Mouse (Mus musculus): ENCODE results near the gene Creb5.

The Creb5 gene

GRCm38 (mm10) chr6:53491331-53491730 lies 204.3 kb downstream of the Creb5 start:
- no peak for DNase-seq (ENCODE audit: low read depth, low spot score)

DNA sequence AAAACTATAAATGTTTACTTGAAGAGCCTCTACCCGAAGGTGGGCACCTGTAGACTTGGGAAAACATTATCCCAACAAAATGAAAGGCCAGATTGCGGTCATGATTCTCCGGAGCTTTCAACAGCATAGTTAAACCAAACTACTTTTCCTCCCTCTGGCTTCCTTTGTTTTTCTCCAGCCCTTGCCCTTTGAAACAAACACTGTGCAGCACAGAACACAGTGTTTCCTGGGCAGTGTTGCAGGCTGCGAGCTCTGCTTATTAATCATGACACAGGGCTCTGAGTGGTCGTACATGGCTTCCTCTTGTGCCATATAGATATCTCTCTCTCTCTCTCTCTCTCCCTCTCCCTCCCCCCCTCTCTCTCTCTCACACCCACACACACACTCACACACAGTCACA lies 206.8 kb downstream of the Creb5 start:
- no peak for DNase-seq (ENCODE audit: low read depth, low spot score)

GRCm38 (mm10) chr6:53495667-53496066 lies 208.6 kb downstream of the Creb5 start:
- DNase-seq (ENCODE audit: low read depth, low spot score) = no peak

DNA sequence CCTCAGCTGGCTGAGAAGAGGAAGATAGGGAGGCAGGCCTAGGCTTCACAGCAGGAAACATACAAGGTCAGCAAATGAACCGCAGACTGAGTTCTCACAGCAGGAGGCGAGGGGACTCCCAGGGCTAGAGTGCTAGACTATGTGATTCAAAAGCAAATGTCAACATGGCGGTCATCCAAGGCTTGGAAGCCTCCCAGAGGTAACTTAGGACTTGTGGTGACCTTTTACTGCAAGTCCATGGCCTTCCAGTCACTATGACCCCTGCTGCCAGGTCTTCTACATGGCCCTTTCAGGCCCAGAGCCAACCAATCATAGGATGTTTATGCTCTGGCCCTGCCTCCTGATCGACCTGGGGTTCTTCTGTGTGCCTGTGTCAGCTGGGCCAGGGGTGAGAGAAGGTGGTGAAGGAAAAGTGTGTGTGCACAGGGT lies 209.3 kb downstream of the Creb5 start:
- no peak for DNase-seq (ENCODE audit: low read depth, low spot score)

- DNase-seq (ENCODE audit: low read depth, low spot score) = no peak
Observed at GRCm38 (mm10) chr6:53497904-53498536, 210.9 kb downstream of the Creb5 start.

GRCm38 (mm10) chr6:53499621-53500295 lies 212.7 kb downstream of the Creb5 start:
- no peak for DNase-seq (ENCODE audit: low read depth, low spot score)

DNA sequence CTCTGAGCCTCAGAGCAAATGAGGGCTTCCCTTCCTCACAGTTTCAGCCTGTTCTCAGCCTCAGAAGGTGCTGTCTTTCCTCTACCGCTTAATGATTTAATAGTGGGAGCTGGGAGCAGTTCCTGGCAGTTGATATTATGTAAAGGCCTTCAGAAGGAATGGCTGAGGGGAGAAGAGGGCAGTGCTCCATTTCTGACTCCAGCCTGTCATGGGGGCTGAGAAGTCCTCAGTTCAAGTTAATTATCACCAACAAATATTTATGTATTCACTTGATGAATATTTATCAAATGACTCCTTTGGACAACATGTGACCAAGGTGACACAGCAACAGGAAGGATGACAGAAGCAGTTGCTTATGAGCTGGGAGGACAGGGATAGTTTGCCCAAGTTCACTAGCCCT lies 214.2 kb downstream of the Creb5 start:
- DNase-seq (ENCODE audit: low read depth, low spot score) = no peak

DNA sequence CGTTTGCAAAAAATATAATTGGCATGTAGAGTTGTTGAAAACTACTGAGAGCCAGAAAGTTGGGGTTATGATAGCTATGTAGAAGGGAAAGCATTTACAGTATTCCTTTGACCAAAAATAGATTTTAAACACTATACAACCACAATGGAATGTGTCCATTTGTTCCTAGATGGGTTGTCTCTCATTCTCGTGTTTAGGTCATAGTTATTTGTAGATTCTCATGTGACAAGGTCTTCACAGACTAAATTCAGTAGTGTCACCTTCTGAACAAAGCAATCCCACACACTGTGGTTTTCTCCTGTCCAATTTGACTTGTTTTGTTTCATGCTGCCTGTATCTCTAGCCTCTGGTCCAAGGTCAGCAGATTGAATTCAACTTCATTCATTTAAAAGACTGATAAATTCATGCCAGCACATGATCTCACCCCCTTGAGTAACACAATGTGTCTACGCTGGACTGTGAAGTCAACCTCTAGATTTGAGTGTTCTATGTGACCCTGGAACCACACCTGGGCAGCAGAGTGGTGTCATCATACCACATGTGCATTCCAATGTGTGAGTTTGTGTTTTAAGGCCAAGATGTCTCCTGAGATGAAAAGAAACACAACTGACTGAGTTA lies 220.0 kb downstream of the Creb5 start:
- DNase-seq (ENCODE audit: low read depth, low spot score) = no peak

DNA sequence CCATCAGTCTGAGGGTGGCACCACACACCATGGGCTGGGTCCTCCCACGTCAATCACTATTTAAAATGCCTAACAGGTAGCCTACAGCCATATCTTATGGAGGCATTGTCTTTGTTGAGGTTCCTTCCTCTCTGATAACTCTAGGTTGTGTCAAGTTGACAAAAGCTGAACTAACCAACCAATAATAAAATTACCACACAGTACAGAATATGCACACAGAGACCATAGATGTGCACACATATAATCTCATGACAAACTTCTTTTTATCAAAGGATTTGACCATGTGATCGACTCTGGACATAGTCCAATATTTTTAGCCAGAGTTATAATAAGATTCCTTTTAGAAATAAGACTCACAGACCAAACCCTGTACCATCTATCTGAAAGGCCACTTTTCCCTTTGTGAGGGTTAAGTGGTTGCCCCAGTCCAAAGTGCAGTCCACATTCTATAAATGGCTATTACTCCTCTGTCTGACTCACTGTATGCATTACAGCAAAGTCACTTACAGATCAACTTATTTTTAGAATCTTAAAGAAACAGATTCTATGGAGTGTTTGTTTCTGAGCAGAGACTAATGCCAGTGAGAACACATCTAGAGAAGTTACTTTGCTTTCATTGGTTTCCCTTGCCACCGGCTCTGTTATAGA lies 221.9 kb downstream of the Creb5 start:
- DNase-seq (ENCODE audit: low read depth, low spot score) = no peak

- no peak for DNase-seq (ENCODE audit: low read depth, low spot score)
Observed at GRCm38 (mm10) chr6:53510005-53510404, 222.9 kb downstream of the Creb5 start.

GRCm38 (mm10) chr6:53512226-53512625 lies 225.2 kb downstream of the Creb5 start:
- DNase-seq (ENCODE audit: low read depth, low spot score) = no peak

GRCm38 (mm10) chr6:53513380-53513779 lies 226.3 kb downstream of the Creb5 start:
- DNase-seq (ENCODE audit: low read depth, low spot score) = no peak

GRCm38 (mm10) chr6:53514862-53515261 lies 227.8 kb downstream of the Creb5 start:
- DNase-seq (ENCODE audit: low read depth, low spot score) = no peak

DNA sequence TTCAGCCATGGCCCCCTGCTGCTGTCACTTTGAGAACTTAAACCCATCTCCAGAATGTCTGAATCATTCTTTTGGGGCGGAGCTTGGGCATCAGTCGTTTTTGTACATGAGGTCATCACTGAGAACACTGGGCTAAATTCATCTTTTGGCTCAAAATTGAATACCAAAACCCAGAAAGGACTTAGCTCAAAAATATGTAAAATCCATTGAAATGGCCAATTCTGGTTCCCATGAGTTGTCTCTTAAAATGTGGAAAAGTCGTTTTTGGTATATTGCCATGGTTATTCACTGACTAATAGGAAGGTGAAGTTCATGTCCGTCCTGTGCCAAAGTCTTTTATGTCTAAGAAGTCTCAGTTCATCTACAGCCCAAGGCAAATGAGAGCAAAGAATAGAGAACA lies 228.5 kb downstream of the Creb5 start:
- peak; percentile 50 for DNase-seq (ENCODE audit: low read depth, low spot score)

GRCm38 (mm10) chr6:53517371-53517945 lies 230.4 kb downstream of the Creb5 start:
- no peak for DNase-seq (ENCODE audit: low read depth, low spot score)

DNA sequence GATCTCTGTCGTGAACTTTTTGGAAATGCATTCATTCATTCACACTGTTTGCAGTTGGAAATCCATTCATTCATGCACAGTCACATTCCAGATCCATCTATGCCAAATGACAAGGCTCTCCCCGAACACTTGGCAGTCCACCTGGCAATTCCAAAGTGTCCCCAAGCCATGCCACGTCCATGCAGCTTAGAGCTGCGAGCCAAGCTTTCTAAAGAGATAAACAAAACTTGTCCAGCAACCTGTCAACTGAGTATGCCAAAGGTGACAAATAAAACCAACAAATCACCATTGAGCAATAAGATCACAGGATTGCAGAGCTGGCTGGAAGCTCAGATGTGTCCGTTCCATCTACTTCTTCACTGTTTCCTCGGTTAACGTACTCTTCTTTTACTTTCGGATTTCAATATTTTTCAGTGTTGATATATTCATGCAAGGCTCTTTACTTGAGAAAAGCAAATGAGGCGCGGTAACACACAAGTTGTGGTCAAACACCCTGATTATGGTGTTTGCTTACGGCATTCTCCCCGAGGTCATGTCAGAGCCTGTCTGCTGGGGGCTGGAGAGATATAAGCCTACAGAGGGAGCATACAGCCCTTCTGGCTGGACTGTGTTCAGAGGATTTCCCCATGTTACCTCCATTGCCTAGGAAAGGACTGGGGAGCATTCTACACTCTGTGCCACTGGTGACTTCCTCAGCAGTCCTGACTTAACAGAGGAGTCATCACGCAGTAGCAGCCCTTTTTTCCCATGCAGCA lies 236.8 kb downstream of the Creb5 start:
- no peak for DNase-seq (ENCODE audit: low read depth, low spot score)

- DNase-seq (ENCODE audit: low read depth, low spot score) = peak; percentile 6
Observed at GRCm38 (mm10) chr6:53526460-53526859, 239.4 kb downstream of the Creb5 start.

DNA sequence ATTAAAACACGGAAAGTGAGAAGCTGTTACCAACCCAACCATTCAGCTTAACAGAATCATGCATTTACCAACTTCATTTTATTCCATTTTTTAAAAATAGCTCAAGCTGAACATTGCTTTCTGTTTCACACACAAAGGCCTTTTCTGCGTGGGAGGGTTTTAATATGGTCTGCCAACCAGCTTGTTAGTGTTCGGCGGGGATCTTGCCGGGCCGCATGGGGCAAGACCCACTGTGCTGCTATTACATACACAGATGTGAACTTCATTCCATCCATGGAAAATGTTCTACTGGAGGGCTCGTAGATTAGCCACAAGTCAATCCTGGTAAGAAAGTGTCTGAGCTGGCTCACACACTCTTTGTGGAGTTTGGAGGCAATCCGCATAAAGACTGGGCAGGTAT lies 243.7 kb downstream of the Creb5 start:
- no peak for DNase-seq (ENCODE audit: low read depth, low spot score)

- peak; percentile 58 for DNase-seq (ENCODE audit: low read depth, low spot score)
Observed at GRCm38 (mm10) chr6:53531461-53531860, 244.4 kb downstream of the Creb5 start.

- no peak for DNase-seq (ENCODE audit: low read depth, low spot score)
Observed at GRCm38 (mm10) chr6:53537530-53537929, 250.5 kb downstream of the Creb5 start.

DNA sequence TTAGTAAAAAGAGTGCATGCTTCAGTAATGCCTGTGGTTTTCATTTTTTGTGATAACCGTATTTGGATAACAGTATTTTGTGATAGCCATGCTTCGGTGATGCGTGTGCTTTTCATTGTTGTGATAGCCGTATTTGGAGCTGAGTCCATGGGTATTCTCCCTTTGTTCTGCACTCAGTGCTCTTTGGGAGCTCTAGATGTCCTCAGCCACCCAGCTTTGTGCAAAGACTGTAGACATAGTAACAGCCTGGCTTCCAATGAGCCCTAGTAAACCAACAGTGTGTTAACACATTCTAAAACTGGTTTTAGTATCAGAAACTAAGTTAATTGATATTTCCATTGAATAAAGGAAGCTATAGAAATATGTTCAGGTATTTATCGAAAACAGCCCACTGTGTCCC lies 254.7 kb downstream of the Creb5 start:
- no peak for DNase-seq (ENCODE audit: low read depth, low spot score)
